Mouse (Mus musculus) embryonic facial prominence, embryonic 10.5 days (tissue): Measurements from ENCODE around the gene Ovgp1. TPM values are rescaled to one million over a fixed set of nuclear protein-coding genes. Genes with fewer than 3 reads are reported as not detected.
"Not testable (repeated sequence)": the region's sequence is repeated elsewhere in the genome, so short reads cannot be mapped to it uniquely, and the experiment has no call there.

Experiments
- DNase-seq: peaks from one replicate; pipeline ENCODE4 v3.0.0-alpha.2; 2017; ENCODE audit warnings: low spot score
- H3K27ac ChIP-seq: fragments of 300-500 bp; sonication (generic); replicated peaks from 2 replicates; pipeline ENCODE4 v1.5.1; 2016; ENCODE audit warnings: mild to moderate bottlenecking
- H3K27me3 ChIP-seq: fragments of 300-500 bp; sonication (generic); replicated peaks from 2 replicates; pipeline ENCODE4 v1.6.1; 2016; ENCODE audit warnings: low read depth, mild to moderate bottlenecking; ENCODE audit not compliant: poor library complexity, severe bottlenecking
- H3K36me3 ChIP-seq: fragments of 300-500 bp; sonication (generic); replicated peaks from 2 replicates; pipeline ENCODE4 v1.6.1; 2016; ENCODE audit warnings: mild to moderate bottlenecking, moderate library complexity
- H3K4me1 ChIP-seq: fragments of 300-500 bp; sonication (generic); 2 replicates; pipeline ENCODE4 v1.6.1; 2016
- H3K4me3 ChIP-seq: fragments of 300-500 bp; sonication (generic); 2 replicates; pipeline ENCODE4 v1.5.1; 2016; ENCODE audit warnings: mild to moderate bottlenecking, moderate library complexity
- H3K9me3 ChIP-seq: fragments of 300-500 bp; sonication (generic); 2 replicates; pipeline ENCODE4 v1.6.1; 2016; ENCODE audit warnings: mild to moderate bottlenecking
- WGBS: fragments of 180-500 bp; shearing (Covaris S2); methylation state at CpG from one replicate; pipeline ENCODE4 v1.1.7; 2016; 5-methylcytosine and 5-hydroxymethylcytosine counted together
- polyA plus RNA-seq: library from polyadenylated mRNA; unstranded; fragments of >200 nt; fragmentation: Nextera tagmentation; extraction: Ambion mirVana; gene quantifications from 2 replicates; pipeline ENCODE4 v1.2.1, GENCODE M21; 2016

The Ovgp1 gene
- polyA plus RNA-seq, 1 experiment from 2014 or later: 2.0 TPM

- WGBS: 23% methylated on average over 17 of the region's 17 CpGs
- peak overlapping the region; percentile 45 for H3K4me3 ChIP-seq
Observed at GRCm38 (mm10) chr3:106001416-106002370, 28.2 kb downstream of the Ovgp1 start.

DNA sequence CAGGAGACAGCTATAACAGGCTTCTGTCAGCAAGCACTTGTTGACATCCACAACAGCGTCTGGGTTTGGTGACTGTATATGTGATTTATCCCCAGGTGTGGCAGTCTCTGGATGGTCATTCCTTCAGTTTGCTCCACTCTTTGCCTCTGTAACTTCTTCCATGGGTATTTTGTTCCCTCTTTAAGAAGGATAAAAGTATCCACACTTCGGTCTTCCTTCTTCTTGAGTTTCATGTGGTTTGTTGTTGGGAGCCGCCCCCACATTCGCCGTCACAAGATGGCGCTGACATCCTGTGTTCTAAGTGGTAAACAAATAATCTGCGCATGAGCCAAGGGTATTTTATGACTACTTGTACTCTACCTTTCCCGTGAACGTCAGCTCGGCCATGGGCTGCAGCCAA is 29.8 kb downstream of the Ovgp1 start:
- H3K27me3 ChIP-seq, H3K9me3 ChIP-seq, H3K36me3 ChIP-seq, H3K4me3 ChIP-seq, H3K4me1 ChIP-seq, DNase-seq, H3K27ac ChIP-seq: not testable (repeated sequence)
- WGBS: 69% methylated on average over 10 of the region's 10 CpGs

More at GRCm38 (mm10) chr3:106001416-106002370, 28.2 kb downstream of the Ovgp1 start:
- Histone ChIP-seq H3K4me1 (peaks cover 10% of the 10 kb centered on the region), H3K27ac (no peak overlapping the region), H3K27me3 (no peaks in the 10 kb centered on the region), H3K36me3 (no peaks in the 10 kb centered on the region), H3K9me3 (no peaks in the 10 kb centered on the region)
- peak; percentile 80 for DNase-seq

DNA sequence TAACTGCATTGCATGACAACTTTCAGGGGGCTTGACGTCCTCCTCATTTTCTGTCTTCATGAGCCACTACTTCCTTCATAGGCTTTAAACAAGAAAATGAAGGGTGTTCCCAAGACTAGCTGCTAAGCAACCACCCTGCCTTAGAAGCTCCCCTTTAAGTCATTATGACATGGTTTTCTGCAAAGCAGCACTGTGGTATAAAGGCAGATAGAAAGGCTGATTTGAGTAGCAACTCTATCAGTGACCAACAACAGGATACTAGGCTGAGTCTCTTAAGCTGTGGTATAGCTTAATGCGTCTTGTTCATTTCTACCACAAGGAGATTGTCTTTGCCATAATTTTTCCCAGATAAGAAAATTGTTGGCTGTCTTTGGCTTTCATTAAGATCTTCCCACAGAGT is 41.0 kb downstream of the Ovgp1 start, which contains the start of gene Pifo:
Gene Pifo (minus strand): TSS at position 101 of the 400 bp plus-strand sequence.
- 90% methylated on average over 2 of the region's 2 CpGs for WGBS
- Histone ChIP-seq H3K4me3 (no peak within 1 kb of the TSS), H3K9me3 (no peaks in the 10 kb centered on the region), H3K27me3 (no peaks in the 10 kb centered on the region), H3K36me3 (no peaks in the 10 kb centered on the region), H3K27ac (no peak within 1 kb of the TSS), H3K4me1 (no peaks in the 10 kb centered on the region)
- DNase-seq: no peak

DNA sequence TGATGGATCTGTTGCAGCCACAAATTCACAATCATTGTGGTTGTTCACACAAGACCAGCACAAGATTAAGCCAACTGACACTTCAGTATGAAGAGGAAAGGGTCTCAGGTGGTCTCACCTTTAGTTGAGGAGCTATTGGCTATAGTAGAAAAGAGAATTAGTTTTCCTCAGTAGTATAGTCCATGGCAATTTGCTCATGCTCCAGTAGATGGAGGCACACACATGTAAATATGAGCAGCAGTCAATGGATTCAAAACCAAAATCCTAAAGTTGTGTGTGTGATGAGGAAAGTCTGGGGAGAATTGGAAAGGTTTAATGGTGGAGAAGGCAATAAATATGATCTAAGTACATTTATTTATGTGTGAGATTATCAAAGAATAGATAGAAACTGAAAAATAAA is 48.3 kb downstream of the Ovgp1 start:
- Histone ChIP-seq H3K9me3 (no peaks in the 10 kb centered on the region), H3K4me1 (no peaks in the 10 kb centered on the region), H3K4me3 (no peak overlapping the region), H3K27ac (no peak overlapping the region), H3K27me3 (no peaks in the 10 kb centered on the region), H3K36me3 (no peaks in the 10 kb centered on the region)
- no peak for DNase-seq

DNA sequence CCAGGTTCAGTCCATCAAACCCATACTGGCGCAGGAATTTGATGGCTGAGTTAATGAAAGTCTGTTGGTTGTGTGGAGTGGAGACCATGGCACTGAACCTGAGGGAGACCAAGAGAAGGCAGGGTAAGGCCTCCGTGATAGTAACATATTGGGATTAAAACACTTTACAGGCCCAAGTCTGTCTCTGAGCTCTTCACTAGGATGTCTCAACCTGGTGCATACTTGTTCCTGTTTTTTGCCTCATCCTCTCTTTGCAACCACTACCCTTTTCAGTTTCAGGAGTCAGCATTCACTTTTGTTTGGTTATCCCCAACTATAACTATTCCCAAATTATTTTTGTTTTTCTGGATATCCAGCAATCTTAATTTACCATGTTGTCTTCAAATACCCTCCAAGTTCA is 50.6 kb downstream of the Ovgp1 start:
- Histone ChIP-seq H3K9me3 (no peaks in the 10 kb centered on the region), H3K27ac (no peak overlapping the region), H3K27me3 (no peaks in the 10 kb centered on the region), H3K36me3 (no peaks in the 10 kb centered on the region), H3K4me1 (no peaks in the 10 kb centered on the region), H3K4me3 (no peak overlapping the region)
- DNase-seq: no peak
- WGBS: 90% methylated on average over 2 of the region's 2 CpGs

- Histone ChIP-seq H3K4me1 (no peaks in the 10 kb centered on the region), H3K4me3 (no peak within 1 kb of the TSS), H3K27me3 (no peaks in the 10 kb centered on the region), H3K27ac (no peak within 1 kb of the TSS), H3K9me3 (no peaks in the 10 kb centered on the region), H3K36me3 (no peaks in the 10 kb centered on the region)
- 93% methylated on average over 1 of the region's 1 CpGs for WGBS
- no peak for DNase-seq
Observed at GRCm38 (mm10) chr3:106032781-106033180, 59.3 kb downstream of the Ovgp1 start, which contains the start of gene Chil5. Gene Chil5, minus strand, starts transcription at chr3:106032814.

Other genes starting within 250 kb of the Ovgp1 start
- 66.0 and 66.3 TPM in 2 replicates for gene Rap1a, start 172.4 kb upstream of the Ovgp1 start, polyA plus RNA-seq
- gene Adora3, start 102.9 kb upstream of the Ovgp1 start, polyA plus RNA-seq: not detected in 2 replicates
- 0.15 TPM in 1 of 2 replicates, not detected in the other for gene Tmigd3, start 102.8 kb upstream of the Ovgp1 start, polyA plus RNA-seq
- gene I830077J02Rik, start 41.0 kb upstream of the Ovgp1 start, polyA plus RNA-seq: 0.34 and 0.61 TPM in 2 replicates
- 180 and 193 TPM in 2 replicates for gene Wdr77, start 14.3 kb upstream of the Ovgp1 start, polyA plus RNA-seq
- gene Atp5f1, start 13.6 kb upstream of the Ovgp1 start, polyA plus RNA-seq: 459 and 473 TPM in 2 replicates
- 0.21 and 0.79 TPM in 2 replicates for gene Pifo, start 40.9 kb downstream of the Ovgp1 start, polyA plus RNA-seq
- not detected in 2 replicates for gene Chil5, start 59.1 kb downstream of the Ovgp1 start, polyA plus RNA-seq
- 0.20 and 0.29 TPM in 2 replicates for gene Chia1, start 139.5 kb downstream of the Ovgp1 start, polyA plus RNA-seq
- not detected in 2 replicates for gene Chil3, start 193.9 kb downstream of the Ovgp1 start, polyA plus RNA-seq
- not detected in 2 replicates for gene Chil4, start 245.8 kb downstream of the Ovgp1 start, polyA plus RNA-seq